Mouse (Mus musculus) megakaryocyte-erythroid progenitor cell, adult 5-6 weeks (primary cell): ENCODE data around the gene Dnal1. TPM values are rescaled to one million over a fixed set of nuclear protein-coding genes. Genes with fewer than 3 reads are reported as not detected.
A peak's percentile ranks its signal among the peaks of the same experiment; 100 is the strongest.

Source experiments
- ATAC-seq: replicated peaks from 2 replicates; pipeline ENCODE4 v1.8.0; 2016; ENCODE audit warnings: mild to moderate bottlenecking, inconsistent platforms; ENCODE audit not compliant: severe bottlenecking, poor library complexity, low FRiP score, low TSS enrichment
- total RNA-seq, 2 experiments: library from RNA; stranded (forward) in 1 of 2; stranded (reverse) in 1 of 2; fragments of 200-1000, 215-1000 nt in 1 of 2; fragments of >200 nt in 1 of 2; fragmentation: Nextera tagmentation in 1 of 2; gene quantifications; 2 replicates each; pipeline ENCODE4 v1.2.3; 2014 to 2017

Dnal1 gene
- total RNA-seq, 2 experiments from 2014 or later, result 0.26 to 2.3 TPM

DNA sequence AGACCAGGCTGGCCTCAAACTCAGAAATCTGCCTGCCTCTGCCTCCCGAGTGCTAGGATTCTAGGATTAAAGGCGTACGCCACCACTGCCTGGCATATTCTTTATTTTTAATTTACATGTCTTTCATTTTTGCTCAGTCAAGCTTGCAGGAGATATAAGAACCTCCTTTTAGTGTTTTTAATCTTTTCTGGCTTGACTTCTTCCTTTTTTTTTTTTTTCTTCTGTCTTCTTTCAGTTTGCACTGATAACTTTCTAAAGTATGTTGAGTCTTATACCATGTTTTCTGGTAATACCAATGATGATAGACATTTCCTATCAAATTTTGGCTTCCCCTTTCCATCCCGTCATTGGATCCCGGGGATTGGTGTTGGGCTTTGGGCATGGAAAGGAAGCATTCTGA lies 5.4 kb downstream of the Dnal1 start:
- ATAC-seq, result no peak

DNA sequence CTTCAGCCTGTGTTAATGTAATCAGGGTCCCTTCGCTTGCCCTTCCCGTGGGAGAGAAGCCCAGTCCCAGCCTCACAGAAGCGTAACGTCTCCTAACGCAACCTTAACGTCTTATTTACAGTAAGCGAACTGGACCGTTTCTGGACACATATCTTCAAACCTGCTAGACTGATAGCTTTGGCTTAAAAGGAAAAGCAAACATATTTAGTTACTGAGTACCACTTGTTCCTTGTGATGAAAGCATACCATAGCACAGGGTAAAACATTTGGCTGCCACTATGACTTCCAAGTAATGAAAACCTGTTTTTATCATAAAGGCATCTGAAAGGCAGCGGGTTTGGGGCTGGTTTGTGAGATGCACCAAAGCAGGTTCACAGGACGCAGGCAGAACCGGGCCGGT lies 11.7 kb downstream of the Dnal1 start:
- ATAC-seq, result no peak

DNA sequence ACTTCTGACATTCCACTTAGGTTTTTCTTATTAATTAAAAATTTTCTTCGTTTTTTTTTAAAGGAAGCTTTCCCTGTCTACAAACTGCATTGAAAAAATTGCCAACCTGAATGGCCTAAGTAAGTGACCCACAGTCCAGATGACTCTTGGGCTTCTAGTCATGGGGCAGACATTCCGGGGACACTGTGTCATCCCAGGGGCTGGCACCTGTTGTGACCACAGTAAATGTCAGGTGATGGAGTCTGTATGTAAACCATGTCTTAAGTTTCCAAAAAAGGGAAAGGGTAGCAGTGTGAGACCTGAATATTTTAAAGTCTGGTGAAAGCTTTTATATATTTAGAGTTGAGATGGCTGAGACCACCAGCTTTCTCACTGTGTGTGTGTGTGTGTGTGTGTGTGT lies 12.7 kb downstream of the Dnal1 start:
- ATAC-seq, result no peak

GRCm38 (mm10) chr12:84128576-84128975 lies 14.4 kb downstream of the Dnal1 start:
- ATAC-seq, result no peak

DNA sequence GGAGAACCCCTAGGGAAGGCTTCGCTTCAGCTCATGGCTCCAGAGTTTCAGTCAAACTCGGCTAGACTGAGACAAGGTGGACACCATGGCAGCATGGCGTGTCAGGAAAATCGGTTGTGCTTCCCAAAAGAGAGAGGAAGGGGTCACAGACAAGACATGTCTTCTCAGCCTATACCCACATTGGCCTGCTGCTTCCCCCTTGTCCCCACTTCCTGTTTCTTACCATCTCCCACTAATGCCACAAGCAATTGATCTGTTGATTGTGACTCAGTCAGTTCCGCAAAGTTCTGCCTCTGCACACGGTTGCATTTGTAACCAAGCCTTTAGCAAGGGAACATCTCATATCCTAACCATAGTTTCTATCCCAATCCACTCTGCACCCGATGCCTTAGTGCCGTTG lies 15.8 kb downstream of the Dnal1 start:
- ATAC-seq, result no peak

DNA sequence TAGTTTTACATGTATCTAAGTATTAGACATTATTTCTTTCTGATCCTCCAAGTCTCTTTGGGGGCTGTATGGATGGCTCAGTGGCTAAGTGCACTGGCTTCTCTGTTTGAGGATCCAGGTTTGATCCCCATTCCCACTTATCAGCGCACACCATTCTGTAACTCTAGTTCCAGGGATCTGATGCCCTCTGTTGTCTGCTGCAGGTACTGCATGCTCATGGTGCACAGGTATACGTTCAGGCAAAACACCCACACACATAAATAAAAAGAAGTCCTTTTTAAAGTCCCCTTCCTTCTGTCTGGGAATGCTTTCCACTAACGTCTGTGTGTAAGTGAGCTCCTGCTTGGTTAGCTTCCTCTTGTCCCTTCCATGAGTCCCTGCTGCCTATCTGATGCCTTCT lies 18.1 kb downstream of the Dnal1 start:
- 0 out of 2 replicates have a peak, but pooled peaks have one; percentile 57 for ATAC-seq

DNA sequence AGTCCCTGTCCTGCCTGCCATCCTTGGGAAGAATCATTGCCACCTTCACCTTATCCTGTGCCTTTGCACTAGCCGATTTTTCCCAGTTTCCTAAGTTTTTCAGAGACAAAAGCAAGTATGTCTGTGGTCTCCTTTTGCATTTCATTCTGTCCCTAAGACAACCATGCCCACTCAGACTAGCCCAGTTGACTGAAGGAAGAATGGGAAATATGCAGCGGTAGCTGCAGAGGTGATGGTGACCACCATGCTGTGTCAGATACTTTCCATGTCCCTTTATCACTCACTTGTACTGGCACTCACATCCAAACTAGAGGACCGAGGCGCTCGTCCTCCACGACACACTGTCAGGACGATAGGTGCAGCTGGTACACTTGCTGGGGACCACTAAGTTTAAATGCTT lies 23.0 kb downstream of the Dnal1 start:
- ATAC-seq, result no peak

GRCm38 (mm10) chr12:84140135-84140534 lies 26.0 kb downstream of the Dnal1 start:
- no peak for ATAC-seq

DNA sequence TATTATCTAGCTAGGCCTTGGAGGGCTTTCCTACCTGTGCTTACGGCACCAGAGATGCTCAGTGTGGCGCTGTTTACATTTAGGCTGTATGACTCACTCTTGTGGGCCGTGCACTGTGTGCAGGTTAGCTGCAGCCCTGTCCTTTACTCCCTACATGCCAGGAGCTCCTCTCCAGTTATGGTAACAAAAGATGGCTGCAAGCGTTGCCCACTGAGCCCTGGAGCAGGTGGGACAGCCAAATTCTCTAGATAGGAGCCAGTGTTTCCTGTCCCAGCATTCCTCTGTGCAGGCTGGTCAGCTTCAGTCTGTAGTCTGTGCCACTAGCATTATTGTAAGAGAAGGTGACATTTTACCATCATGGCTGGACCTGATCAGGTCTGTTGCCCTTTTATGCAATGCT lies 27.1 kb downstream of the Dnal1 start:
- no peak for ATAC-seq

DNA sequence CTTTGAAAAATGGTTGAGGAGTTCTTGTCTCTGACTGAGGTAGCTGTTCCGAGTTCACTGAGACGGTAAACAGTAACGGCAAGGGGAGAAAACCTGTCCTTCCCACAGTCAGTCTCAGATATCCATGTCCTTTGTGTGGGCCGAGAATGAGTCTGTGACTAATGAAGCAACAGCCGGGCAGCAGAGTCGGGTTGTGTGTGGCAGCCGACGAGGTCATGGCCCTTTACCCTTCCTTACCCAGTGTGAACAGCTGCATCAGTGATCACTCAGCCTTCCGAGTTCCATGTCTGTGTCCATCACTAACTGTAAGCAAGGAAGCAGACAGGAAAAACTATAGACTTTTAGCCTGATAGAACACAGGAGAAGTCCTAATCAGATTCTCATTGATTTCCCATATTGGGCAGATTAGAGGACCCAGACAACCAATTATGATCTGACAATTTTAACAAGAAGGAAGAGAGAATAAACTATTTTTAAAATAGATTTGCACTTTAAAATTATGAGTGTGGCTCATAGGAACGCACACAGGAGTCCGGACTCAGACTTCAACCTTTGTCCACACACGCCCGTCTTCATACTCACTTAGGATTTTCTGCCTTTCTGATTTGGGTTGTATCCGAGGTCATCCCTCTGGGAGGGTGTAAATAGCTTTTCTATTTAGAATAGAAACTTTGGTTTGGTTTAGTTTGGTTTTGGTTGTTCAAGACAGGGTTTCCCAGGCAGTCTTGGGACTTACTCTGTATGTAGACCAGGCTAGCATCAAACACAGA lies 28.3 kb downstream of the Dnal1 start:
- no peak for ATAC-seq

- peak; percentile 60 for ATAC-seq
These were observed 33.9 kb downstream of the Dnal1 start, which contains the start of gene Pnma1 for GRCm38 (mm10) chr12:84147954-84148621. Gene Pnma1, minus strand, starts transcription at chr12:84148489.

- ATAC-seq, result no peak
These were observed 34.5 kb downstream of the Dnal1 start for GRCm38 (mm10) chr12:84148622-84149012.

- ATAC-seq, result no peak
These were observed 35.8 kb downstream of the Dnal1 start for GRCm38 (mm10) chr12:84149971-84150370.

- peak; percentile 70 for ATAC-seq
These were observed 36.8 kb downstream of the Dnal1 start for GRCm38 (mm10) chr12:84150976-84151375.

- no peak for ATAC-seq
These were observed 37.7 kb downstream of the Dnal1 start for GRCm38 (mm10) chr12:84151911-84152310.

- ATAC-seq, result no peak
These were observed 38.4 kb downstream of the Dnal1 start for GRCm38 (mm10) chr12:84152352-84153190.

- ATAC-seq, result no peak
These were observed 39.2 kb downstream of the Dnal1 start for GRCm38 (mm10) chr12:84153414-84153813.

DNA sequence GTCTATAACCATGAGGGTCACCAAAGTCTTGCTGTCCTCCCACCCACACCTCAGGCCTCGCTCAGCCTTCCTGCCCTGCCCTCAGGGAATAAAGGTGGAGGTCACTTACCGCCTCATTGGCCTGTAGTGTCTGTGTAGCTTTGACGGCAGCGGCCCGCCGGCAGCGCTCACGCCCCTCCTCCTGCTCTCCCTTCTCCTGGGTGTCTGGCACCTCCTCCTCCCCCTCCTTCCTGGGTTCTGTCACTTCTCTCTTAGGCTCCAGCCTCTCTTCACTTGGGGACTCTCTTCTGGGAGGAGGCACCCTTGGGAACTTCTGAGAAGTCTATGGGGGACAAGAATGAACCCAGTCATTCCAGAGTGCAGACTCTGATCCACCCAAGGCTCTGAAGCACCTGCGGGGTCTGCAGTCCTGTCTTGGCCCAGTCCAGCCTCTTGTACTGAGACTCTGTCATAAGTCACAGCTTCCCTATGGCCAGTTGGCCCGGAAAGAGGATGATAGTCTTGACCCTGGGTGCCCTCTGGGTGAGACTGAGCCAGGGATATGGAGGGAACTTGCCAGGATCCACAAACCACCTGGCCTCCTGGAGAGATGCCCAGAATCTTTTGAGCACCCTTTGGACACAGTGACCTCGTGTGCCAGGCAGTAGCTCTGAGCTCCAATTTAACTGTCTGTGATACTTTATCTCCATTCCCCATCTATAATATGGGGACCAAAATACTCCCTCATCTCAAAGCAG lies 40.8 kb downstream of the Dnal1 start:
- no peak for ATAC-seq

DNA sequence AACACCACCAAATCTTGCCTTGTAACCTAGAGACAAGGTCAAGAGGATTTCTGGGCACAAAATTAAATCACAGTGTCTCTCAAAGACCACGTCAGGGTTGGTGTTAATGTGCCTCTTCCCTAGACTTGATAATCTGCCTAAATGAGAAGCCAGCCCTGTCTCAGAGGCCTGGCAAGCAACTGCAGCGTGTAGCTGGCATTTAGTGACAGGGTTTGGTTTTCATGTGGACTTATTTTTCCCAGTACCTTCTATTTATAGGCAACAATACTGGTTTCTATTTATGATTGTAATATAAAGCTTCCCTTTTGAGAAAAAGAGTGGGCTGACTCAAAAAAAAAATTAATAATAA lies 41.3 kb downstream of the Dnal1 start:
- no peak for ATAC-seq

DNA sequence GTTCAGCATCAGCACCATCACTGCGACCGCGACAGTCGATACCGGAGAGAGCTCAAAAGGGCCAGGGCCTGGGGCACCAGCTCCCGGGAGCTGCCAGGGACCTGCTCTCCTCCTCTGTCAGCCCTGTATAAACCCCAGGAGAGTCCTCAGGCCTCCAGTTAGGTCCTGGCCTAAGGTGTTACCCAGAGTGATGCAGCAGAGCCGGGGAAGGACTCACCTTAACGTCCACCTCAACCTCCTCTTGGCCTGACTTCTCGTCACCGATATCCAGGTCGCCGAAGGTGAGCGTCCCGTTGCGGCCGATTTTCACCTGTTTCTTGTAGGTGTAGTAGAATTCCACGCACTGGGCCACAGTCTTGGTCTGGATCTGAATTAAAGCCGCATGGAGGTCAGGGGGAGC lies 42.0 kb downstream of the Dnal1 start:
- no peak for ATAC-seq
